In genomic region chr6:112273501-112274205, GRCm38 (mm10) we compare ENCODE assay signal across 8 mouse cellular contexts. TPM values are rescaled to one million over a fixed set of nuclear protein-coding genes. Genes with fewer than 3 reads are reported as not detected.
DNase-seq lines count a peak whose midpoint lies in the region; ATAC-seq and TF ChIP-seq lines count a peak whose summit lies in the region.

Gene Lmcd1, plus strand, starts transcription at chr6:112273758.

- DNase-seq in cerebellum, adult 11 months: peak; percentile 8
- DNase-seq in kidney, postnatal 25 days: peak; percentile 91 to 96
- peak; percentile 87 for DNase-seq in neural tube, embryonic 11.5 days (ENCODE audit: low spot score)
- peak; percentile 89 for DNase-seq in stomach, postnatal 0 days (ENCODE audit: low spot score)

- peak within 1 kb of the TSS; percentile 55; the same call in 1 of the 2 replicates for H3K9ac ChIP-seq in forebrain, embryonic 13.5 days
- peak within 1 kb of the TSS; percentile 78 for H3K9ac ChIP-seq in heart, embryonic 16.5 days (ENCODE audit: low read length)
- no peak within 1 kb of the TSS for H3K9ac ChIP-seq in liver, embryonic 12.5 days
- no peak within 1 kb of the TSS for H3K9ac ChIP-seq in neural tube, embryonic 11.5 days (ENCODE audit: low read length)
- H3K9ac ChIP-seq in stomach, postnatal 0 days (ENCODE audit: low read length): peak within 1 kb of the TSS; percentile 41

- TF ChIP-seq EP300 in stomach, postnatal 0 days (optimal IDR thresholded peaks at IDR 0.05): no peak

- H3K4me2 ChIP-seq in forebrain, embryonic 13.5 days: peak within 1 kb of the TSS; percentile 65
- H3K4me2 ChIP-seq in heart, embryonic 16.5 days (ENCODE audit: low read depth, low read length): peak within 1 kb of the TSS; percentile 85
- peak within 1 kb of the TSS; percentile 43 for H3K4me2 ChIP-seq in liver, embryonic 12.5 days
- peak within 1 kb of the TSS; percentile 45 for H3K4me2 ChIP-seq in neural tube, embryonic 11.5 days (ENCODE audit: low read depth)
- peak within 1 kb of the TSS; percentile 58 for H3K4me2 ChIP-seq in stomach, postnatal 0 days (replicated peaks; ENCODE audit: low read depth)

- peak within 1 kb of the TSS; percentile 66 for H3K4me3 ChIP-seq in E14TG2a.4 (replicated peaks; ENCODE audit: low read length)
- H3K4me3 ChIP-seq in forebrain, embryonic 13.5 days: peak within 1 kb of the TSS; percentile 32
- H3K4me3 ChIP-seq in heart, embryonic 16.5 days (ENCODE audit: low read length): peak within 1 kb of the TSS; percentile 64
- H3K4me3 ChIP-seq in liver, embryonic 12.5 days: no peak within 1 kb of the TSS
- H3K4me3 ChIP-seq in neural tube, embryonic 11.5 days (ENCODE audit: low read depth, low read length): 0 out of 2 replicates have a peak within 1 kb of the TSS, but pooled peaks have one; percentile 16
- H3K4me3 ChIP-seq in stomach, postnatal 0 days (ENCODE audit: low read depth, low read length): peak within 1 kb of the TSS; percentile 29

- WGBS in forebrain, embryonic 13.5 days: 2% methylated on average over 21 of the region's 21 CpGs
- WGBS in heart, embryonic 16.5 days: 1% methylated on average over 21 of the region's 21 CpGs
- 5% methylated on average over 21 of the region's 21 CpGs for WGBS in liver, embryonic 12.5 days (ENCODE audit: insufficient replicate concordance)
- 3% methylated on average over 21 of the region's 21 CpGs for WGBS in neural tube, embryonic 11.5 days
- WGBS in stomach, postnatal 0 days: 3% methylated on average over 21 of the region's 21 CpGs

- ATAC-seq in forebrain, embryonic 13.5 days: peak; percentile 97
- ATAC-seq in heart, embryonic 16.5 days (replicated peaks; ENCODE audit: extremely low read depth, insufficient read depth, low FRiP score): peak; percentile 97
- peak; percentile 78 for ATAC-seq in liver, embryonic 12.5 days
- peak; percentile 96 for ATAC-seq in neural tube, embryonic 11.5 days (ENCODE audit: insufficient read depth, low FRiP score, low TSS enrichment)
- peak; percentile 96 for ATAC-seq in stomach, postnatal 0 days (ENCODE audit: low FRiP score, low TSS enrichment)

- peaks cover 14% of the 10 kb centered on the region for H3K4me1 ChIP-seq in E14TG2a.4 (replicated peaks; ENCODE audit: low read depth, low read length)
- peaks cover 24% of the 10 kb centered on the region for H3K4me1 ChIP-seq in forebrain, embryonic 13.5 days
- H3K4me1 ChIP-seq in heart, embryonic 16.5 days (ENCODE audit: control insufficient read depth, insufficient read depth, low read length): peaks cover 28% of the 10 kb centered on the region
- H3K4me1 ChIP-seq in liver, embryonic 12.5 days: no peaks in the 10 kb centered on the region
- no peaks in the 10 kb centered on the region for H3K4me1 ChIP-seq in neural tube, embryonic 11.5 days (ENCODE audit: control insufficient read depth, insufficient read depth, low read length)
- no peaks in the 10 kb centered on the region; the same call in 1 of the 2 replicates for H3K4me1 ChIP-seq in stomach, postnatal 0 days (replicated peaks; ENCODE audit: control insufficient read depth, insufficient read depth)

- peaks cover 33% of the 10 kb centered on the region for H3K27me3 ChIP-seq in E14TG2a.4 (ENCODE audit: insufficient read depth, low read length)
- H3K27me3 ChIP-seq in forebrain, embryonic 13.5 days: no peaks in the 10 kb centered on the region
- no peaks in the 10 kb centered on the region for H3K27me3 ChIP-seq in heart, embryonic 16.5 days (ENCODE audit: control insufficient read depth, insufficient read depth, low read length)
- peaks cover 17% of the 10 kb centered on the region for H3K27me3 ChIP-seq in liver, embryonic 12.5 days (replicated peaks)
- no peaks in the 10 kb centered on the region for H3K27me3 ChIP-seq in neural tube, embryonic 11.5 days (ENCODE audit: control insufficient read depth, insufficient read depth, low read length)
- H3K27me3 ChIP-seq in stomach, postnatal 0 days (ENCODE audit: control insufficient read depth, insufficient read depth, low read length): no peaks in the 10 kb centered on the region

- H3K27ac ChIP-seq in forebrain, embryonic 13.5 days: peak within 1 kb of the TSS; percentile 86
- H3K27ac ChIP-seq in heart, embryonic 16.5 days (ENCODE audit: low read length): peak within 1 kb of the TSS; percentile 98
- no peak within 1 kb of the TSS for H3K27ac ChIP-seq in liver, embryonic 12.5 days
- H3K27ac ChIP-seq in neural tube, embryonic 11.5 days (ENCODE audit: low read depth, low read length): no peak within 1 kb of the TSS
- peak within 1 kb of the TSS; percentile 67; the same call in 1 of the 2 replicates for H3K27ac ChIP-seq in stomach, postnatal 0 days (replicated peaks)

- H3K36me3 ChIP-seq in E14TG2a.4 (ENCODE audit: insufficient read depth, low read length): no peaks in the 10 kb centered on the region
- no peaks in the 10 kb centered on the region for H3K36me3 ChIP-seq in forebrain, embryonic 13.5 days (ENCODE audit: poor library complexity, severe bottlenecking)
- H3K36me3 ChIP-seq in heart, embryonic 16.5 days (ENCODE audit: control insufficient read depth, insufficient read depth): no peaks in the 10 kb centered on the region
- no peaks in the 10 kb centered on the region for H3K36me3 ChIP-seq in liver, embryonic 12.5 days
- no peaks in the 10 kb centered on the region for H3K36me3 ChIP-seq in neural tube, embryonic 11.5 days (ENCODE audit: control insufficient read depth, insufficient read depth, low read length)
- H3K36me3 ChIP-seq in stomach, postnatal 0 days (ENCODE audit: control insufficient read depth, insufficient read depth, low read length): no peaks in the 10 kb centered on the region

- no peaks in the 10 kb centered on the region for H3K9me3 ChIP-seq in E14TG2a.4 (ENCODE audit: low read length)
- H3K9me3 ChIP-seq in forebrain, embryonic 13.5 days (replicated peaks): no peaks in the 10 kb centered on the region
- H3K9me3 ChIP-seq in heart, embryonic 16.5 days (replicated peaks; ENCODE audit: control insufficient read depth, low read length): no peaks in the 10 kb centered on the region
- no peaks in the 10 kb centered on the region for H3K9me3 ChIP-seq in liver, embryonic 12.5 days (replicated peaks)
- H3K9me3 ChIP-seq in neural tube, embryonic 11.5 days (ENCODE audit: control insufficient read depth, low read length): no peaks in the 10 kb centered on the region
- no peaks in the 10 kb centered on the region for H3K9me3 ChIP-seq in stomach, postnatal 0 days (ENCODE audit: control insufficient read depth, low read length)

- no peak for TF ChIP-seq CTCF in E14TG2a.4 (conservative IDR thresholded peaks at IDR 0.05; ENCODE audit: low read length)
- peak; percentile 63 for TF ChIP-seq CTCF in stomach, postnatal 0 days (IDR thresholded peaks at IDR 0.05; ENCODE audit: low read depth)

RNA-seq across cellular contexts. Expression of gene Lmcd1, which starts in this region (rescaled TPM):
- 14.6 and 14.8 TPM in 2 replicates for polyA plus RNA-seq in forebrain, embryonic 13.5 days (2015; fragmentation: Nextera tagmentation; extraction: Ambion mirVana)
- 58.0 and 60.2 TPM in 2 replicates for polyA plus RNA-seq in heart, embryonic 16.5 days (2015; fragmentation: Nextera tagmentation; extraction: Ambion mirVana)
- 0.45 and 1.0 TPM in 2 replicates for polyA plus RNA-seq in liver, embryonic 12.5 days (2016; fragmentation: Nextera tagmentation; extraction: Ambion mirVana)
- polyA plus RNA-seq in neural tube, embryonic 11.5 days (2014; fragmentation: Nextera tagmentation; extraction: Ambion mirVana): 6.9 and 10.6 TPM in 2 replicates
- 12.5 and 13.2 TPM in 2 replicates for polyA plus RNA-seq in stomach, postnatal 0 days (2015; fragmentation: Nextera tagmentation; extraction: Ambion mirVana)

Comparison
In these comparisons a context has a peak if more than half of its experiments do, and no peak if none do; other contexts are left out.
1. DNase-seq: peak in every context shown above with its lines; median percentile 94 in kidney, postnatal 25 days; 89 in stomach, postnatal 0 days; 87 in neural tube, embryonic 11.5 days; 8 in cerebellum, adult 11 months.
2. H3K27ac ChIP-seq: peak in forebrain, embryonic 13.5 days (single experiment), heart, embryonic 16.5 days (single experiment) and stomach, postnatal 0 days (single experiment); none in liver, embryonic 12.5 days (single experiment) and neural tube, embryonic 11.5 days (single experiment).
3. H3K9ac ChIP-seq: peak in forebrain, embryonic 13.5 days (single experiment), heart, embryonic 16.5 days (single experiment) and stomach, postnatal 0 days (single experiment); none in liver, embryonic 12.5 days (single experiment) and neural tube, embryonic 11.5 days (single experiment).
4. Peak in every context shown above with its lines, with median percentiles within 50 percentile points of each other: ATAC-seq and H3K4me2 ChIP-seq.